Mouse (Mus musculus) naive thymus-derived CD4-positive, alpha-beta T cell, adult 5 months (primary cell): ENCODE results near the gene Esp31. TPM values are rescaled to one million over a fixed set of nuclear protein-coding genes. Genes with fewer than 3 reads are reported as not detected.

Source experiments
- polyA plus RNA-seq: library from polyadenylated mRNA; unstranded; fragments of 100-300 nt; shearing (Covaris generic); gene quantifications from one replicate; pipeline ENCODE4 v1.2.1, GENCODE M21; 2017

The Esp31 gene
- polyA plus RNA-seq = not detected

DNA sequence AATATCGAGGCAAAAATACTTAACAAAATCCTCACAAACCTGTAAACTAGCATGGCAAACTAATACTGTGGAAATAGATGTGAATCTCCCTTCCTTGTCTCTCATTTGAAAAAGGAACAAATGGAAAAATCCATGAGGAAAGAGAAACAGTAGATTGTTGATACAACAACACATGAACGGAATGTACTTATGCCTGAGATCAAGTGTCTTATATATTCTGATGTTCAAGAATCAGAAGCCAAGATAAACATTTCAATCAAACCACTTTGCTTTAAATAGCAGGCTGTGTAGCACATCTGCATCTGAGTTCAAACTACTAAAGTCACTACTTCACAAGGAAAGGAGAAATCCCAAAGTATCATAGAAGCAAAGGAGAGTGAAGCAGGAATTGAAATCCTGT, at the start of gene Esp31:
Gene Esp31 (plus strand): TSS at position 301 of the 400 bp plus-strand sequence.

Other genes with a start within 250 kb of the Esp31 start
- gene Esp36, start 219.3 kb upstream of the Esp31 start, polyA plus RNA-seq = not detected
- gene Esp34, start 85.3 kb upstream of the Esp31 start, polyA plus RNA-seq = 0.32 TPM